Mouse (Mus musculus): Measurements from ENCODE around the gene Rimbp3. TPM values are rescaled to one million over a fixed set of nuclear protein-coding genes. Genes with fewer than 3 reads are reported as not detected.

Gene Rimbp3
- total RNA-seq, 4 experiments from 2014 or later = 0.09 to 0.14 TPM; not detected in 2

DNA sequence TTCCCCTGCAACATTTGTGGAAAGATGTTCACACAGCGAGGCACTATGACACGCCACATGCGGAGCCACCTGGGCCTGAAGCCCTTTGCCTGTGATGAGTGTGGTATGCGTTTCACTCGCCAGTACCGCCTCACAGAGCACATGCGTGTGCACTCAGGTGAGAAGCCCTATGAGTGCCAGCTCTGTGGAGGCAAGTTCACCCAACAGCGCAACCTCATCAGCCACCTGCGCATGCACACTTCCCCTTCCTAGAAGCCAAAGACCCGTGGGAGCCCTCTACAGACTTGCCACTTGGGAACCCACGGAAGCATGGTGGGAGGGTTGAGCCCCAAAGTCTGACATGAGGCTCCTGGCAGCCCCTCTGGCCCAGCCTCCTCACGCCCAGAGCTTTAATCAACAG is 50.5 kb downstream of the Rimbp3 start:
- no peak for DNase-seq

DNA sequence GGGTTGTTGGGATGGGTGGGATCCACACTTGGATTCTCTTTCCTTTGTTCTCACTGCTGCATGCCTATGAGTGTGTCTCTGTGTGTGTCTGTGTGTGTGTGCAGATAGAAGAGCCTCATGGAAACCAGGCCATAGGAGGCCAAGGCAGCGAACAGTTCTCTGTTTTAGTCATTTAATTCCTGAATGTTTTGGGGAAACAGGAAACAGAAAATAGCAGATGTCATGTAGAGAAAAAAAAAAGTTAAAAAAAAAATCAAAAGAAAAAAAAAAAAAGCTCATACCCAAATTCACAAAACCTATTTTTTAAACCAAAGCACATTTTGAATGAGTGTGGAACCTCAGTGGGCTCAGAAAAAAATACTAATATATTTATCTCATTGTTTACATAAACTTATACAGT is 52.9 kb downstream of the Rimbp3 start:
- DNase-seq = no peak

Other genes starting within 250 kb of the Rimbp3 start
- gene Mapk1, start 225.2 kb upstream of the Rimbp3 start, total RNA-seq (2022) = 100 to 1,000 TPM; 178 to 210 (median 193) TPM
- 10 to 100 TPM in 2 of 4 experiments, 1 to 10 TPM in 2; 7.4 to 12.2 (median 10.2) TPM for gene Ypel1, start 138.9 kb upstream of the Rimbp3 start, total RNA-seq (2022)
- 100 to 1,000 TPM in 3 of 4 experiments, 10 to 100 TPM in 1; 99.4 to 120 (median 106) TPM for gene Ppil2, start 97.3 kb upstream of the Rimbp3 start, total RNA-seq (2022)
- gene 2610318N02Rik, start 83.4 kb upstream of the Rimbp3 start, total RNA-seq (2022) = 1 to 10 TPM in 2 of 4 experiments, under 1 TPM in 2; 0.62 to 1.5 (median 1.1) TPM
- 10 to 100 TPM; 25.5 to 54.1 (median 34.4) TPM for gene Sdf2l1, start 76.2 kb upstream of the Rimbp3 start, total RNA-seq (2022)
- 10 to 100 TPM in 2 of 4 experiments, 1 to 10 TPM in 2; 7.3 to 16.8 (median 9.7) TPM for gene Ydjc, start 64.0 kb upstream of the Rimbp3 start, total RNA-seq (2022)
- under 1 TPM; 0.35 to 0.66 (median 0.47) TPM for gene Ccdc116, start 61.4 kb upstream of the Rimbp3 start, total RNA-seq (2022)
- gene Ube2l3, start 6.0 kb upstream of the Rimbp3 start, total RNA-seq (2022) = 100 to 1,000 TPM; 162 to 223 (median 198) TPM
- gene Hic2, start 25.0 kb downstream of the Rimbp3 start, total RNA-seq (2022) = 1 to 10 TPM; 2.0 to 3.7 (median 3.4) TPM
- gene Tmem191c, start 67.5 kb downstream of the Rimbp3 start, total RNA-seq (2022) = 10 to 100 TPM in 3 of 4 experiments, 1 to 10 TPM in 1; 9.3 to 30.7 (median 19.6) TPM
- under 1 TPM; 0.15 to 0.52 (median 0.35) TPM for gene Serpind1, start 122.8 kb downstream of the Rimbp3 start, total RNA-seq (2022)
- 10 to 100 TPM; 26.7 to 32.4 (median 29.4) TPM for gene Snap29, start 197.4 kb downstream of the Rimbp3 start, total RNA-seq (2022)
- gene Pi4ka, start 197.7 kb downstream of the Rimbp3 start, total RNA-seq (2022) = 100 to 1,000 TPM in 2 of 4 experiments, 10 to 100 TPM in 2; 86.3 to 111 (median 102) TPM
- 10 to 100 TPM; 27.7 to 38.9 (median 36.1) TPM for gene Crkl, start 243.4 kb downstream of the Rimbp3 start, total RNA-seq (2022)

All from adrenal gland, adult 8-10 months (tissue).